Mouse (Mus musculus): ENCODE measurements around the gene Ppip5k2.

GRCm38 (mm10) chr1:97771118-97771517, 907 bp upstream of the Ppip5k2 start:
- TF ChIP-seq EP300 (IDR thresholded peaks at IDR 0.05) (no peak), CTCF (IDR thresholded peaks at IDR 0.05) (no peak)

Measured in lung, postnatal 0 days (tissue).